Mouse (Mus musculus): Measurements from ENCODE around the gene Slco2a1. TPM values are rescaled to one million over a fixed set of nuclear protein-coding genes. Genes with fewer than 3 reads are reported as not detected.

Gene Slco2a1
- total RNA-seq, 4 experiments from 2014 or later, result 0.51 to 1.1 (median 0.80) TPM

- DNase-seq (ENCODE audit: low spot score in 2 of 2), result no peak
These were observed 128.4 kb downstream of the Slco2a1 start for GRCm38 (mm10) chr9:103116941-103117340.

GRCm38 (mm10) chr9:103117495-103117894, 129.0 kb downstream of the Slco2a1 start:
- DNase-seq (ENCODE audit: low spot score in 2 of 2), result no peak

GRCm38 (mm10) chr9:103117951-103118350, 129.4 kb downstream of the Slco2a1 start:
- DNase-seq (ENCODE audit: low spot score in 2 of 2), result no peak

GRCm38 (mm10) chr9:103118651-103119275, 130.3 kb downstream of the Slco2a1 start:
- DNase-seq (ENCODE audit: low spot score in 2 of 2), result no peak

GRCm38 (mm10) chr9:103119781-103120180, 131.3 kb downstream of the Slco2a1 start:
- no peak for DNase-seq (ENCODE audit: low spot score in 2 of 2)

GRCm38 (mm10) chr9:103120231-103120630, 131.7 kb downstream of the Slco2a1 start:
- DNase-seq (ENCODE audit: low spot score in 2 of 2), result no peak

- DNase-seq (ENCODE audit: low spot score in 2 of 2), result no peak
These were observed 133.0 kb downstream of the Slco2a1 start for GRCm38 (mm10) chr9:103121546-103121945.

- DNase-seq (ENCODE audit: low spot score in 2 of 2), result no peak
These were observed 136.2 kb downstream of the Slco2a1 start for GRCm38 (mm10) chr9:103124746-103125145.

GRCm38 (mm10) chr9:103133493-103134124, 145.1 kb downstream of the Slco2a1 start:
- DNase-seq (ENCODE audit: low spot score in 2 of 2), result no peak

GRCm38 (mm10) chr9:103134450-103135030, 146.0 kb downstream of the Slco2a1 start:
- DNase-seq (ENCODE audit: low spot score in 2 of 2), result no peak

- no peak for DNase-seq (ENCODE audit: low spot score in 2 of 2)
These were observed 151.0 kb downstream of the Slco2a1 start for GRCm38 (mm10) chr9:103139481-103139880.

- DNase-seq (ENCODE audit: low spot score in 2 of 2), result no peak
These were observed 151.9 kb downstream of the Slco2a1 start for GRCm38 (mm10) chr9:103140384-103140783.

GRCm38 (mm10) chr9:103141266-103141665, 152.8 kb downstream of the Slco2a1 start:
- DNase-seq (ENCODE audit: low spot score in 2 of 2), result no peak

- no peak for DNase-seq (ENCODE audit: low spot score in 2 of 2)
These were observed 155.4 kb downstream of the Slco2a1 start for GRCm38 (mm10) chr9:103143881-103144280.

- no peak for DNase-seq (ENCODE audit: low spot score in 2 of 2)
These were observed 156.8 kb downstream of the Slco2a1 start for GRCm38 (mm10) chr9:103145351-103145750.

Other genes with a start within 250 kb of the Slco2a1 start
- 10 to 100 TPM; 51.3 to 60.1 (median 53.4) TPM for gene Ryk, start 153.8 kb upstream of the Slco2a1 start, total RNA-seq (2022)
- gene Rab6b, start 123.1 kb downstream of the Slco2a1 start, total RNA-seq (2022), result 1 to 10 TPM in 2 of 4 experiments, under 1 TPM in 2; 0.73 to 2.0 (median 1.4) TPM
- 10 to 100 TPM; 15.1 to 18.3 (median 16.9) TPM for gene Srprb, start 213.4 kb downstream of the Slco2a1 start, total RNA-seq (2022)
- 1 to 10 TPM; 2.0 to 6.9 (median 3.6) TPM for gene Gm20425, start 241.6 kb downstream of the Slco2a1 start, total RNA-seq (2022)
- 10 to 100 TPM in 3 of 4 experiments, 1 to 10 TPM in 1; 3.2 to 24.7 (median 18.7) TPM for gene Trf, start 241.7 kb downstream of the Slco2a1 start, total RNA-seq (2022)

Data from gastrocnemius, adult 8-10 months (tissue).